Mouse (Mus musculus) ES-Bruce4 (cell line): Measurements from ENCODE around the gene Strn.

ENCODE experiments used
- CTCF ChIP-seq: IDR thresholded peaks from one replicate; pipeline ENCODE4 v1.8.1; 2011; ENCODE audit warnings: low read depth, low read length
- EP300 ChIP-seq: IDR thresholded peaks from 2 replicates; pipeline ENCODE4 v1.6.1; 2011; ENCODE audit warnings: low read depth, low read length; ENCODE audit not compliant: insufficient read depth
- POLR2A ChIP-seq: IDR thresholded peaks from one replicate; pipeline ENCODE4 v1.8.1; 2011; ENCODE audit warnings: low read length; ENCODE audit not compliant: insufficient read depth

DNA sequence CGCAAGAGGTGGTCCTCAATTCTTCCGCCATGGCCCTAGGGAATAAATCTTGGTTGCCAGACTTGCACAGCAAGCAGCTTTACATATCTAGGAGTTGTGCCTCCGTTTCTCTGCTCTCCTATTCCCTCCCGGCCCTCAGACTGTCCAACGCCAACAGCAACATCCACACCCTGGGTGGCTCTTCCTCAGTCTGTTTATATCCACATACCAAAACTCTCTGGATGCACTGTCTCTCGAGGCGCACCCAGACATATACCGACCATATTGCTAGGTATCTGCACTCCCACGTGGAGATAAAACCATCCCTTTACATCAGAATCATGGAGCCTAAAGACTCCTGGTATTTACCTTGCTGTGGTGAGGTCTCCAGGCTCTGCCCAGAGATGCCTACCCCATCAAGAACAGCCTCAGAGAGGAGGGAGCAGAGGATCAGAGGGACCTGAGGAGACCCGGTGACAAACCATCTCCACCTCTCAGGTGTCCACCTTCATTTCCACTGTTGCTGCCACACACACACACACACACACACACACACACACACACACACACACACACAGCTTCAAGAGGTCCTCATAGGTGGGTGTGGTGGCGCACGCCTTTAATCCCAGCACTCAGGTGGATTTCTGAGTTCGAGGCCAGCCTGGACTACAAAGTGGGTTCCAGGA, 127.7 kb downstream of the Strn start:
- no peak for TF ChIP-seq CTCF
- no peak for TF ChIP-seq POLR2A
- no peak for TF ChIP-seq EP300
